Mouse (Mus musculus) gastrocnemius, postnatal 14 days (tissue): ENCODE measurements around the gene C3ar1. TPM values are rescaled to one million over a fixed set of nuclear protein-coding genes. Genes with fewer than 3 reads are reported as not detected.

Source experiments
- DNase-seq: peaks from one replicate; pipeline ENCODE4 v3.0.0; 2021; ENCODE audit warnings: mixed read lengths
- intact Hi-C: fragments of 180-260 bp; cut with DNase I; formaldehyde crosslinking; loops from one replicate; pipeline ENCODE4 v1.15.1; 2025; ENCODE audit warnings: low total_unique reads
- microRNA-seq, 2 experiments: library from miRNA; unstranded; fragments of <30 nt; microRNA quantifications; one replicate each; pipeline ENCODE4 v1.2.0; 2021
- total RNA-seq, 2 experiments: library from RNA; stranded (reverse); gene quantifications; 2 replicates each; pipeline ENCODE4 v1.2.3; 2021

The C3ar1 gene
- total RNA-seq, 2 experiments from 2014 or later, result 1.00 to 1.6 TPM

DNA sequence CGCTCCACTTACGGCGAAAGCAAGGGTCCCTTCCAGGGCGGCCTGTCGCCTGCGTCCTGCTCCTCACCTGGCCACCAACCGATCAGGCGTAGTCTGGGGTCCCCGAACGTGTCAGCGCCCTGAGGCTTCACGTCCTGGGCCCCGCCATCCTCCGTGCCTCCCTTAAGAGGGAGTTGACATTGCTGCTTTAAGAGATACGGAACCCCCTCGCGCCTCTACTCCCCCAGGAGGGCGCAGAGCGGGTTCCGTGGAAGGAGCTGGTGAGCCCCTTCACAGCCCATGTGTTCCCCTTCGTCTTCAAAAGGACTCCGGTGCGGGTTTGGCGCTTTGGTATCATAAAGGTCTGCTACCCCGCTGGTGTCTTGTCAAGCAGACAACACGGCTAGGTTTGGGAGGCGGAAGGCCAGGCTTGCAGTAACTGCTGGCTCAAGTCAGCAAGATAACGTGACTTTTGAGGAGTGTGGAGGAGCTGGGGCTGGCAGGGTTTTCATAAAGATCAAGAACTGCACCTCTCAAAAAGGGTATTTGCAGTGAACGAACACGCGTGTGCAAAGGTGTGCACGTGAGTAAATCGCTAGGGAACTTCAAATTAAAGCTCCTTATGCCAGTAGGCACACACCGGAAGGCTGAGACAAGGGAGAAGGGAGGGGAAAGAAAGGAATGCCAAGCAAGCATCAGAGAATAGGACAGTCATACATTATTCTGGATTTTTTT is 54.0 kb downstream of the C3ar1 start:
- intact Hi-C loops, result no loop called here
- DNase-seq, result no peak

GRCm38 (mm10) chr6:122801301-122801800 is 54.6 kb downstream of the C3ar1 start, which contains the start of gene Slc2a3:
TSS of gene Slc2a3 (minus strand) at chr6:122801640.
- intact Hi-C loops, result no loop called here
- DNase-seq, result peak; percentile 59

DNA sequence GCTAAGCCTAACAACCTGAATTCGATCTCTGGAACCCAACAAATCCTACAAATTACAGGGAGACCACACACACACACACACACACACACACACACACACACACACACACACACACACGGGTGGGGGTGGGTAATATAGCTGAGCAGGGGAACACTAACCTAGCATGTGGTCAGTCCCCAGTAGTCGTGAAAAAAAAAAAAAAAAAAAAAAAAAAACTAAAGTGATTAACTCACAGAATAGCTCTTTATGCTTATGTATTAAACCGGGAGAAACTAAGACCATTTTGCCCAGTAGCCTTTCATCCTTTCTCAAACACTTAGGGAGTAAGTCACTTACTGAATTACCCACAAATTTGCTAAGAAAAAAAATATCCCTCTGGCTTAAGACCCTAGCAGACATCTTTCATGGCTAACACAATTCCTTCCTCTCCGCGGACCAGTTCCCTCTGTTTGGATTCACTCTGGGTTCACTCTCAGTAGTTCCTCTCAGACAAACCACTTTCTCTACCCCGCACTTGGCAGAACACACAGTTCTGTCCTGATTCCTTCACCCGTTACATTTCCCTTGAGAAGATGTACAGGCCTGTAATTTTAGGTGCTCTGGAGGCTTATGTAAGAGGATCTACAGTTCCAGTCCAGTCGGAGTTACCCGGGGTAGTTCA is 55.2 kb downstream of the C3ar1 start:
- intact Hi-C loops, result no loop called here
- DNase-seq, result no peak

Small RNAs within 50 kb of the gene (microRNA-seq; reads per million reads assigned to microRNA genes)
- gene Mir7231, result 0 to 0.64 reads per million in 2 experiments

Other genes starting within 250 kb of the C3ar1 start
- gene Gdf3, start 246.1 kb downstream of the C3ar1 start, total RNA-seq, result not detected
- gene Dppa3, start 229.8 kb downstream of the C3ar1 start, total RNA-seq, result not detected
- gene Nanog, start 148.7 kb downstream of the C3ar1 start, total RNA-seq, result not detected
- 1 to 10 TPM; 1.2 to 1.9 TPM for gene Slc2a3, start 54.5 kb downstream of the C3ar1 start, total RNA-seq
- 10 to 100 TPM; 15.5 to 18.5 TPM for gene Foxj2, start 36.2 kb downstream of the C3ar1 start, total RNA-seq
- 10 to 100 TPM; 19.0 to 23.6 TPM for gene Necap1, start 18.3 kb upstream of the C3ar1 start, total RNA-seq
- 1 to 10 TPM; 1.3 to 2.8 TPM for gene Clec4a1, start 65.7 kb upstream of the C3ar1 start, total RNA-seq
- gene Clec4a3, start 96.4 kb upstream of the C3ar1 start, total RNA-seq, result 1 to 10 TPM; 1.7 to 2.6 TPM
- gene Clec4a4, start 134.2 kb upstream of the C3ar1 start, total RNA-seq, result not detected
- gene Clec4b1, start 193.8 kb upstream of the C3ar1 start, total RNA-seq, result not detected